Mouse (Mus musculus) limb, embryonic 13.5 days (tissue): ENCODE data around the gene Ccdc182. TPM values are rescaled to one million over a fixed set of nuclear protein-coding genes. Genes with fewer than 3 reads are reported as not detected.

ENCODE experiments used
- ATAC-seq: fragments of 200-750 bp; cut with Nextera tagmentation; 2 replicates; pipeline ENCODE4 v1.8.0; 2017; ENCODE audit warnings: low read depth, moderate number of reproducible peaks, moderate TSS enrichment; ENCODE audit not compliant: low FRiP score
- H3K27ac ChIP-seq: fragments of 300-500 bp; sonication (generic); 2 replicates; pipeline ENCODE4 v1.5.1; 2015; ENCODE audit warnings: inconsistent platforms, mild to moderate bottlenecking, moderate library complexity
- H3K27me3 ChIP-seq: fragments of 300-500 bp; sonication (generic); 2 replicates; pipeline ENCODE4 v1.6.1; 2015; ENCODE audit warnings: mild to moderate bottlenecking, inconsistent platforms
- H3K36me3 ChIP-seq: fragments of 300-500 bp; sonication (generic); 2 replicates; pipeline ENCODE4 v1.6.1; 2015; ENCODE audit warnings: inconsistent platforms, mild to moderate bottlenecking, moderate library complexity
- H3K4me1 ChIP-seq: fragments of 300-500 bp; sonication (generic); 2 replicates; pipeline ENCODE4 v1.6.1; 2015; ENCODE audit warnings: inconsistent platforms
- H3K4me2 ChIP-seq: fragments of 300-500 bp; sonication (generic); replicated peaks from 2 replicates; pipeline ENCODE4 v1.6.1; 2015; ENCODE audit warnings: inconsistent platforms, mild to moderate bottlenecking, moderate library complexity
- H3K4me3 ChIP-seq: fragments of 300-500 bp; sonication (generic); 2 replicates; pipeline ENCODE4 v1.5.1; 2015; ENCODE audit warnings: moderate library complexity, mild to moderate bottlenecking, inconsistent platforms
- H3K9ac ChIP-seq: fragments of 300-500 bp; sonication (generic); 2 replicates; pipeline ENCODE4 v1.6.1; 2015; ENCODE audit warnings: mild to moderate bottlenecking, inconsistent platforms
- H3K9me3 ChIP-seq: fragments of 300-500 bp; sonication (generic); 2 replicates; pipeline ENCODE4 v1.6.1; 2016; ENCODE audit warnings: inconsistent platforms
- WGBS: fragments of 180-500 bp; shearing (Covaris S2); methylation state at CpG from one replicate; pipeline ENCODE4 v1.1.7; 2015; 5-methylcytosine and 5-hydroxymethylcytosine counted together
- polyA plus RNA-seq: library from polyadenylated mRNA; unstranded; fragments of >200 nt; fragmentation: Nextera tagmentation; extraction: Ambion mirVana; gene quantifications from 2 replicates; pipeline ENCODE4 v1.2.1, GENCODE M21; 2015

Ccdc182 gene
- polyA plus RNA-seq, 1 experiment from 2014 or later: 0.11 TPM

DNA sequence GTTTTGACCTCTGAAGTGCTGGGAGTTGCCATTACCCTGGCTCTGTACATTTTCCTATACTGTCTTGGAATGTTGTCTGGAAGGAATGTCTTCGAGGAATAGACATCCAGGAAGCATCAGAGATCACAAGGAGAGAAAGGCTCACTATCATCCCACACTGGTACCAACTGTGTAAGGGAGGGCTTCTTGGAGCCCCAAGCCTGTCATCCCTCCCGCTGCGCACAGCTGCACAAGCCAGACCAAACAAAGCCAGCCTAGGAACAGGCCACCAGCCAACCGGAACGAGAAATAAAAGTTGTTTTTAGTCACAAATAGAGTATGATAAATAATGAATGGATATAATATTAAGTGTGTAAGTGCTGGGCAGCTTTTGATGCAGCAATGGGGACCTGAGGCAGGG, 29.0 kb upstream of the Ccdc182 start:
- H3K27me3 ChIP-seq: peaks cover 12% of the 10 kb centered on the region; the same call in 1 of the 2 replicates
- no peak for ATAC-seq
- no peak overlapping the region for H3K9ac ChIP-seq
- no peak overlapping the region for H3K4me2 ChIP-seq
- 94% methylated on average over 5 of the region's 5 CpGs for WGBS
- H3K9me3 ChIP-seq: peaks cover 2% of the 10 kb centered on the region; the same call in 1 of the 2 replicates
- no peak overlapping the region for H3K4me3 ChIP-seq
- no peaks in the 10 kb centered on the region for H3K36me3 ChIP-seq
- no peak overlapping the region for H3K27ac ChIP-seq
- 0 out of 2 replicates have a peak, but pooled peaks cover 6% of the 10 kb centered on the region for H3K4me1 ChIP-seq

DNA sequence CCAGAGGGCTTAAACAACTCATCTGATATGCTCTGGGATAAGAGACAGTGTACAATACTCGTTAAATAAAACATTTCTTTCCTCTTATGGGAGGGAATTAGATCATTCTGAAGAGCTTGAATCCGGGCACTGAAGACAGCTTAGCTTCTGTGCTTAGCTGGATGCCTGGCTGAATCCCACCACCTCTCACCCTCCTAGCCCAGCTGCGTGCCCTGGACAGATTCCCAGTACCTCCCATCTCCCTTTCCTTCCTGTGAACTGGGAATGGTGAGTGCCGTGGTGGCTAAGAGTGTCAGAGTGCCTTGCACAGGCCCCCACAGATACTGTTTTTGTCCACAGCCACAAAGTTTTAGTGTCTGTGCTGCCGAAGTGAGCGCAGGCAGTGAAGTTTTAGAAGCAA, 27.5 kb upstream of the Ccdc182 start:
- Histone ChIP-seq H3K27me3 (peaks cover 8% of the 10 kb centered on the region; the same call in 1 of the 2 replicates), H3K9me3 (no peaks in the 10 kb centered on the region), H3K4me1 (0 out of 2 replicates have a peak, but pooled peaks cover 6% of the 10 kb centered on the region), H3K4me2 (no peak overlapping the region), H3K9ac (no peak overlapping the region), H3K4me3 (no peak overlapping the region), H3K27ac (no peak overlapping the region), H3K36me3 (no peaks in the 10 kb centered on the region)
- ATAC-seq: no peak
- WGBS: 63% methylated on average over 6 of the region's 6 CpGs

DNA sequence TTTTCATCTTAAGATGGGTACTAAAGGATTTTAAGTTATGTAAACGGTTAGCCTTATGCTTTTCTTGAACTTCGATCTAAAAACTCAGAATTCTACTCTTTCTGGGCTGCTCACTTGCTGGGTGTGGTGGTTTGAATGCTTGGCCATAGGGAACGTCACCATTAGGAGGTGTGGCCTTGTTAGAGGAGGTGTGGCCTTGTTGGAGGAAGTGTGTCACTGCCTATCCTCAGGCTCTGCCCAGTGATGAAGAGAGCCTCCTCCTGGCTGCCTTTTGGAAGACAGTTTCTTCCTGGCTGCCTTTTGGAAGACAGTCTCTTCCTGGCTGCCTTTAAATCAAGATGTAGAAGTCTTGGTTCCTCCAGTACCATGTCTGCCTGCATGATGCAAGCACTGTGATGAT, 22.0 kb upstream of the Ccdc182 start:
- WGBS: 68% methylated on average over 3 of the region's 3 CpGs
- Histone ChIP-seq H3K36me3 (no peaks in the 10 kb centered on the region), H3K27me3 (peaks cover 10% of the 10 kb centered on the region; the same call in 1 of the 2 replicates), H3K4me2 (no peak overlapping the region), H3K4me1 (peaks cover 27% of the 10 kb centered on the region), H3K9ac (no peak overlapping the region), H3K4me3 (no peak overlapping the region), H3K9me3 (no peaks in the 10 kb centered on the region), H3K27ac (no peak overlapping the region)
- no peak for ATAC-seq

DNA sequence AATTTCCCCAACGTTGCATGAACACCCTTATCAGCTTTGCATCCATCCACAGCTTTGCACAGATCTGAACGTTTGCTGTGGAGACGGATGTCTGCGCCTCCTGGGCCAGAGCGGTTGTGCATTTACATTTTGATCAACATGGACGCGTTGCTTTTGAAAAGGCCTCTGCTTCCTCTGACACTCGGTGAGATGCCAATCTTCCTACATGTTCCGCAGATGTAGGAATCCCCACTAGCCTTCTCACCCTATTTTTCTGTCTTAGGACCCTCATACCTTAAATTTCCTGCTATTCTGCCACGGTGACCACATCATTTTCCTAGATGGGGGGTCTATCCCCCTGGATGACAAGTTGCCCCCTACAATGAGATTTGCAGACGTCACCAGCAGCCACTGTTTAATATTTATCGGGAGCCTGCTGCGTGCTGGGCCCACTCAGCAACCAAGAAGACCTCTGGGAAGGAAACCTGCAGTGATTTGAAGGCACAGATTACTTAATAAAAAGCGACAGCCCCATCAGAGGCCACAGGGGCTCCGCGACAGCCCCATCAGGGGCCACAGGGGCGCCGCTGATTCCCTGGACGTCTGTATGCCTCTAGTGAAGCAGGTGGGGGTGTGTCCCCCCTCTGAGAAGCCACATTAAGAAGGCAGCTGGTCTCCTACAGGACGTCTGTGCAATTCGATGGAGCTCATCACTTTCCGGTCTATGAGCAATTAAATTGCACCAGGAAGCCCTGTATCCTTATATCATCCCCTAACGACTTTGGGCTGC, 19.6 kb upstream of the Ccdc182 start:
- H3K27me3 ChIP-seq: peaks cover 7% of the 10 kb centered on the region; the same call in 1 of the 2 replicates
- WGBS: 52% methylated on average over 23 of the region's 23 CpGs
- peaks cover 35% of the 10 kb centered on the region for H3K4me1 ChIP-seq
- H3K27ac ChIP-seq: no peak overlapping the region
- peak overlapping the region; percentile 46 for H3K4me2 ChIP-seq
- ATAC-seq: no peak
- no peak overlapping the region for H3K4me3 ChIP-seq
- H3K9me3 ChIP-seq: no peaks in the 10 kb centered on the region
- no peak overlapping the region for H3K9ac ChIP-seq
- H3K36me3 ChIP-seq: no peaks in the 10 kb centered on the region

DNA sequence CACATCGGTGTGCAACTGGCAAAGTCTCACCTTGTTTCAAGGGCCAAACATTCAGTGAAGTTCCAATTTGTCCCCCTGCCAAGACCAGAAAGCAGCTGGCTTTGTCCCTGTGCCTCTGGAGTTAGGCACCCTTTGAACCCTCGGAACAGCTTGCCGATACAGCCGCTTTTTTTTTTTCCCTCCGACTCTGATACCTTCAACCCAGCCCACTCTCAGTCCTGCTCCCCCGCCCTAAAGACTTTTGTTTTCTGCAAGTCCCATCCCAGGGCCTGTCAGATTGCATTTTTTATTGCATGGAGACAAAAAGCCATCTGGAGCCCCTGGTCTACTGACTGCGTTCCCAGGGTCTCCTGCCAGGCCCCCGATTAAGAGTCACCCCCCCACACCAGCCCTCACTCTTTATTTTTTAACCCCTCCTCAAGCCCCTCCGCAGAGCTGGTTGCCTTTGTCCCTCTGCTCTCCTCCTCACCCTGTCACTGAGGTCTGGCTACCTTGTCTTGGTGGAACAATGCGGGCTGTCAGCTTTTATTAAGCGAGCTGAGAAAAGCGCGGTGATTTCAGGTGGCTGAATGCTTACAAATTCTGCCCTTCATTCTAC, 18.9 kb upstream of the Ccdc182 start:
- WGBS: 15% methylated on average over 13 of the region's 13 CpGs
- Histone ChIP-seq H3K4me3 (no peak overlapping the region), H3K27ac (no peak overlapping the region), H3K9me3 (no peaks in the 10 kb centered on the region), H3K4me1 (peaks cover 35% of the 10 kb centered on the region), H3K36me3 (no peaks in the 10 kb centered on the region), H3K4me2 (peak overlapping the region; percentile 46), H3K9ac (no peak overlapping the region), H3K27me3 (peaks cover 7% of the 10 kb centered on the region; the same call in 1 of the 2 replicates)
- ATAC-seq: no peak

DNA sequence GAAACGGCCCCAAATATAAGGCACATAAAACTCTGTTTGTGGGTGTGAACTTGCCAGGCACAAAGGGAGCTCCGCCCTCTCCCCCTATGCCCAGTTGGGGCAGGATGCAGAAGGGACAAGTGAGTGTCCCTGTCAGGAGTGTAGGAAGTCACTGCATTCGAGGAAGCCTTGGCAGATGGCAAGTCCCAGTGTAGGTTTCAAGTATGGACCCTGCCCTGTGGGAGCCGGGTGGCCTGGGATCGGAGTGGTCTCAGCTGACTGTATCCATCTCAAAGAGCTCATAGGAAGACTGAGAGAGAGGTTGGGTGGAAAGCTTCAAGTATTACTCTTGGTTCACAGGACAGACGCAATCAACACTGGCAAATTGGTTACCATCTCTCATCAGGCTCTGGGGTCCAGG, 17.9 kb upstream of the Ccdc182 start:
- Histone ChIP-seq H3K4me2 (peak overlapping the region; percentile 46), H3K27ac (peak overlapping the region; percentile 34; the same call in 1 of the 2 replicates), H3K27me3 (peaks cover 7% of the 10 kb centered on the region; the same call in 1 of the 2 replicates), H3K36me3 (no peaks in the 10 kb centered on the region), H3K4me1 (peaks cover 35% of the 10 kb centered on the region), H3K4me3 (no peak overlapping the region), H3K9ac (no peak overlapping the region), H3K9me3 (no peaks in the 10 kb centered on the region)
- 53% methylated on average over 6 of the region's 6 CpGs for WGBS
- ATAC-seq: no peak

DNA sequence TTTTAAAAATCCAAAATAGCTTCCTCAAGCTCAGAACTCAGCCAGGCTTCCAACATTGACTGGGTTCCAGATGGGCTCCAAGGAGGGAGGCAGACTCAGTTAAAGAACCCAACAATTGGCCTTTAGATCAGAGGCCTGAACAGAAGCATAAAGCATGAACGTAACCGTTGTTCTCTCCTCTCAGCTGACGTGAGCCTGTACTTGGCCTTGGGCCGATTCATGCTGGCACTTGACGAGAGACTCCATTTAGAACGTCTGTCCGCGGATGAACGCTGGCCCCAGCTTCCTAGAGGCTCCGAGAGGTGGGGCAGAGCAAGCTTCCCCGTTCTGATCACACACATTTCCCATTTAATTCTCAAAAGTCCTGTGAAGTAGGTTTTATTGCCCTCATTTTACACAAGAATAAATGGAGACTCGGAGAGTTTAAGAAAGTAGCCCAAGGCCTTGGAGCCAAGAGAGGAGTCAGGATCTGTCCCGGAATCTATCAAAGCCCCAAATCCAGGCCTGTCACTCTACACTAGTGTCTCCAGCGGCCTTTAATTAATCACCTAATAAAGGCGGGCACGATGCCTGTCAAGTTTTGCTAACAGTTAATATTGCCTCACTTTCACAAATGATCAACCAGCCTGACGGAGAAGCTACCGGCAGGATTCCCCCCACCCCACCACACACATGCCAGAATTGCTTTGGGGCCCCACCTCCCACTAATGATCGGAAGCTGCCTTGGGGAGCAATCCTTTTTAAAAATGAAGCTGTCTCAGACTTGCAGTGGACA, 17.1 kb upstream of the Ccdc182 start:
- peak; percentile 48; the same call in 1 of the 2 replicates for ATAC-seq

DNA sequence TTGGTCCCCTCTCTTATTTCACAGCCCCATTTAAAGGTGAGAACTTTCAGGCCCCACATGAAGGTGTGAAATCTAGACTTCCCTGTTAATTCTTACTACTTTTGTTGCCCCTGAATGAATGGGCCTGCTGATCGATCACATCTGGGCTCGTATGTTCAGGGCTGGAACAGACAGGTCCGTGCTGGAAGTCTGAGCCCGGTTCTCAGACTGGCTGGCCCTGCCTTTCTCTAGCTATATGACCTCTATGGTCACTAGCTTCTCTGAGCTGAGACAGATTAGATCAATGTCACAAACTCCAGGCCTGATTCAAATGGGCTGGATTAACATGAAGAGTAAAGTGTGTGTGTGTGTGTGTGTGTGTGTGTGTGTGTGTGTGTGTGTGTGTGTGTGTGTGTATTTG, 14.9 kb upstream of the Ccdc182 start:
- Histone ChIP-seq H3K27me3 (peaks cover 5% of the 10 kb centered on the region; the same call in 1 of the 2 replicates), H3K27ac (no peak overlapping the region), H3K36me3 (no peaks in the 10 kb centered on the region), H3K9ac (no peak overlapping the region), H3K4me2 (no peak overlapping the region), H3K4me1 (peaks cover 35% of the 10 kb centered on the region), H3K4me3 (no peak overlapping the region), H3K9me3 (peaks cover 4% of the 10 kb centered on the region; the same call in 1 of the 2 replicates)
- ATAC-seq: no peak
- 32% methylated on average over 4 of the region's 4 CpGs for WGBS

More for the DNA sequence above, 17.1 kb upstream of the Ccdc182 start:
- Histone ChIP-seq H3K4me1 (peaks cover 35% of the 10 kb centered on the region), H3K36me3 (no peaks in the 10 kb centered on the region), H3K9ac (no peak overlapping the region), H3K27me3 (peaks cover 7% of the 10 kb centered on the region; the same call in 1 of the 2 replicates), H3K4me2 (peak overlapping the region; percentile 46), H3K9me3 (no peaks in the 10 kb centered on the region), H3K27ac (peak overlapping the region; percentile 34; the same call in 1 of the 2 replicates), H3K4me3 (no peak overlapping the region)
- WGBS: 21% methylated on average over 19 of the region's 19 CpGs

DNA sequence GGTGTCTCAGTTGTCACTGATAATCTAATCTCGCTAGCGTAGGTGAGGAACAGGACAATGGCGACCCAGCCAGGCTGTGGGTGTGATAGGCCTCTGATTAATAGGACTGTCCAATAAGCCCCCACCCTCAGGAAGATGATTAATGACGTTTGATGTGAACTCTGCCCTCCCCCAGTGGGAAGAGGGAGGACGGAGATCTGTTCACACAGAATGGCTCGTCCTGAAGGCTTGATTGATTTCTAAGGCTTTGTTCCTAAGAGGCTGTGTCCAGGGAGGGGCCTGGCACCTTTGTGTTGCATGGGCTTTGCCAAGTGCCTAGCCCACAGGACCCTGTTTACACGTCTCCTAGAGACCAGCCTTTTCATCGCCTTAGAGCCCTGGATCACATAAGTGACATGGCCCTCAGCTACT, 13.4 kb upstream of the Ccdc182 start:
- H3K4me2 ChIP-seq: no peak overlapping the region
- H3K36me3 ChIP-seq: no peaks in the 10 kb centered on the region
- no peak overlapping the region for H3K9ac ChIP-seq
- H3K4me1 ChIP-seq: peaks cover 22% of the 10 kb centered on the region
- ATAC-seq: no peak
- 58% methylated on average over 8 of the region's 8 CpGs for WGBS
- H3K27ac ChIP-seq: no peak overlapping the region
- no peaks in the 10 kb centered on the region for H3K27me3 ChIP-seq
- H3K4me3 ChIP-seq: no peak overlapping the region
- H3K9me3 ChIP-seq: peaks cover 4% of the 10 kb centered on the region; the same call in 1 of the 2 replicates

DNA sequence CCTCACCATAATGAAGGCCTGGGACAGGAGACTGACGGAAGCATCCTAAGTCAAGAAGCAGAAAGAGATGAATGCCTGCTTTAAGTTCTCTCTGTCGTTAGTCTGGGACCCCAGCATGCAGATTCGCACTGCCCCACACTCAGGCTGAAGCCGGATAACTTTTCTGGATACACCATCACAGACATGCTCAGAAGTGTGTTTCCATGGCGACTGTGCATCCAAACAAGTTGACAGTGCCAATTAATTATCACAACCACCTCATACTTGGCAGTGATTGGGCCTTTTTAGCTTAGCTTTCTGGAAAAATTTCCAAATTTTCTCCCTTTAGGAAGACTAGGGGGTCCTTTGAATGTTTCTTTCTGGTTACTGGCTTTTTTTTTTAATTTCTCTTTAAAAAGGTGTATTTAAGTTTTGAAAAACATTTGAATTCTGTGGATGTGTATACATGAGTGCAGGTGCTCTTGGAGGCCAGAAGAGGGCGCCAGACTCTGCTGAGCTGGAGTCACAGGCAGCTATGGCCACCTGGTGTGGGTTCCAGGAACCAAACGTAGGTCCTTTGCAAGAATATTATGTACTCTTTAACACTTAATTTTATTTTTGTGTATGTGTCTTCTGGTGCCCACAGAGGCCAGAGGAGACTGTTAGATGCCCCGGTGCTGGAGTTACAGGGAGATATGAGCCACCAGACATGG, 12.3 kb upstream of the Ccdc182 start:
- Histone ChIP-seq H3K4me2 (no peak overlapping the region), H3K9me3 (peaks cover 4% of the 10 kb centered on the region; the same call in 1 of the 2 replicates), H3K27ac (no peak overlapping the region), H3K27me3 (no peaks in the 10 kb centered on the region), H3K4me3 (no peak overlapping the region), H3K36me3 (no peaks in the 10 kb centered on the region), H3K4me1 (peaks cover 10% of the 10 kb centered on the region), H3K9ac (no peak overlapping the region)
- 75% methylated on average over 8 of the region's 8 CpGs for WGBS
- no peak for ATAC-seq

DNA sequence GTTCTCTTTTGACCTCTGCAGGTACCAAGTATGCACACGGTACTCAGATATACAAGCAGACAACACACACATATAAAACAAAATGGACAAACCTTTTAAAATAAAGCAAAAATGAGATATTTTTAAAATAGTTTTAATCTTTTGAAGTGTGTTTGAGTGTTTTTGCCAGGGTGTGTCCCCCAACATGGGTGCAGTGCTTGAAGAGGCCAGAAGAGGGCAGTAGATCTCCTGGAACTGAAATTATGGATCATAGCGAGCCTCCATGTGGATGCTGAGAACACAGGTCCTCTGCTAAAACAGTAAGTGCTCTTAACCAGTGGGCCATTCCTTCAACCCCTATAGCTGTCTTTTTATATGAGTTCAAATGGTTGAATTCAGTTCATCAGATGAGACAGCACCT, 11.3 kb upstream of the Ccdc182 start:
- Histone ChIP-seq H3K4me2 (no peak overlapping the region), H3K4me1 (peaks cover under 1% of the 10 kb centered on the region), H3K9ac (no peak overlapping the region), H3K4me3 (no peak overlapping the region), H3K27ac (no peak overlapping the region), H3K27me3 (no peaks in the 10 kb centered on the region), H3K36me3 (no peaks in the 10 kb centered on the region), H3K9me3 (peaks cover 4% of the 10 kb centered on the region; the same call in 1 of the 2 replicates)
- 95% methylated on average over 2 of the region's 2 CpGs for WGBS
- no peak for ATAC-seq
